Mouse (Mus musculus): ENCODE measurements around the gene Zyx.

Gene Zyx

DNA sequence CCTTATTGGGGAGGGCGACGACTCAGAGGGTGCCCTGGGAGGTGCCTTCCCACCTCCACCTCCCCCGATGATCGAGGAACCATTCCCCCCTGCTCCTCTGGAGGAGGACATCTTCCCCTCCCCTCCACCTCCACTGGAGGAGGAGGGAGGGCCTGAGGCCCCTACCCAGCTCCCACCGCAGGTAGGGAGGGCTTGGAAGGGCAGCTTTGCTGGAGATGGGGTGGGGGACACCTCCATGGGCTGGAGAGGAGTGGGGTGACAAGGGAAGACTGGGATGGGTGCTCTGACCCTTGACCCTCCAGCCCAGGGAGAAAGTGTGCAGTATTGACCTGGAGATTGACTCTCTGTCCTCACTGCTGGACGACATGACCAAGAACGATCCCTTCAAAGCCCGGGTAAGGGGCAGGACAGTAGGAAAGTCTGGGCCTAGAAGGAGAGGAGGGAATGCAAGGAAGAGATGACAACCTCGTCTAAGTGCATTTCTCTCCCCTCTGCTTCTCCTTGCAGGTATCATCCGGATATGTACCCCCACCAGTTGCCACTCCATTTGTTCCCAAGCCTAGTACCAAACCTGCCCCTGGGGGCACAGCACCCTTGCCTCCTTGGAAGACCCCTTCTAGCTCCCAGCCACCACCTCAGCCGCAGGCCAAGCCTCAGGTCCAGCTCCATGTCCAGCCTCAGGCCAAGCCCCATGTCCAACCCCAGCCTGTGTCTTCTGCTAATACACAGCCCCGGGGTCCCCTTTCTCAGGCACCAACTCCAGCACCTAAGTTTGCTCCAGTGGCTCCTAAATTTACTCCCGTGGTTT is 1.7 kb downstream of the Zyx start:
- no peak for DNase-seq (ENCODE audit: low spot score in 2 of 2)

DNA sequence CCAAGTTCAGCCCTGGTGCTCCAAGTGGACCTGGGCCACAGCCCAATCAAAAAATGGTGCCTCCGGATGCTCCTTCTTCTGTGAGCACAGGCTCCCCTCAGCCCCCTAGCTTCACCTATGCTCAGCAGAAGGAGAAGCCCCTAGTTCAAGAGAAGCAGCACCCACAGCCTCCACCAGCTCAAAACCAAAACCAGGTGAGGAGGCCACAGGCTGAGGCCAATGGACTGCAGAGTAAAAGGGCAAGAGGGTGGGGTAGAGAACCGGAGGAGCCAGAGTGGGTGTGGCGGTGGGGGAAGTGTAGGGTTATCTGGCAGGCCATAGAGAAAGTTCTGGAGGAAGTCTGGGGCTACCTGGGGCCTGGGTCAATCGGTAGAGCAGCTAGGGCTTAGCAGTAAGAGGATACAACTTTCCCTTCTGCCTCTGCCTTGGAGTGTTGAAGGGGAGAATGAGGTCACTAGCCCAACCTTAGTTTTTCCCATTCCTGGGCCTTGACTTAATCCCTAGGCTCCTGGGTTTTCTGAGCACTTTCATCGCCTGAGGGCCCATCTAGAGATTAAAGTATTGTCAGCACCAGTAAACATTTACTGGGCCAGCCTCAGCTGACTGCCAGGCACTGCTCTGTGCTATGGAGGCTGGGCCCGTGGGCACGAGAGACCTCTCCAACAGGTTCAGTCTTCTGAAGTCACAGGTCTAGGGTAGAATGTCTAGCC is 2.5 kb downstream of the Zyx start:
- DNase-seq (ENCODE audit: low spot score in 2 of 2) = peak in 1 of 2 experiments; percentile 26

DNA sequence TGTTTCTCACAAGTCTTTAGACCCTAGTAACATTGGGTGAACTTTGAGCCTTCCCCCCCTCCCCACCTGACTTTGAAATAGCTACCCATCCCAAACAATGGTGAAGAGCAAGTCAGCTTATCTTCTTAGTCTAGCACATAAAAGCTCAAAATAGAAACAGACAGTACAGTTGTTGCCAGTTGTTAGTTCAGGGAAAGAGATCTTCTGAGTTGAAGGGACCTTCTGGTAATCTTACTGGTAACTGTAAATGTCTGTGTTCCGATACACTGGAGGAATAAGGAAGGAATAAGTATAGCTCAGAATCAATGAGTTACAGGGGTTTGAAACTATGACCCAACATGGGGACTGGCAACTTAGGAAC is 3.0 kb downstream of the Zyx start:
- no peak for DNase-seq (ENCODE audit: low spot score in 2 of 2)

DNA sequence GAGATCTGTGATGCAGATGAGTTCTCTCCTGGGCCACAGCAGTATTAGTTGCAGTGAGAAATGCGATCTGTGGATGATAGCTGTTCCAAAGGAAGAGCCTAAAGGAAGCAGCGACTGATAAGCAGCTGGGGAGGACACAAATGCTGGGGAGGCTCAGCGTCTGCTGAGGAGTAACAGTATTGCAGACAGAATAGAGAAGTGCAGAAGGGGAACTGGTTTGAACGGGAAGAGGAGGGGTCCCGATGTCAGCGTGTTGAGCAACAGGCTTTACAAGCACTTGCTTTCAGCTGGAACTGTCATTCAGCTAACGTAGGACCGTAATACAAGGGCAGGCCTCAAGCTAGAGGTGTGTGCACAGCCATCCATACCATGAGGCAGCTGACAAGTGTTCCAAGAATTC is 3.8 kb downstream of the Zyx start:
- DNase-seq (ENCODE audit: low spot score in 2 of 2) = no peak

DNA sequence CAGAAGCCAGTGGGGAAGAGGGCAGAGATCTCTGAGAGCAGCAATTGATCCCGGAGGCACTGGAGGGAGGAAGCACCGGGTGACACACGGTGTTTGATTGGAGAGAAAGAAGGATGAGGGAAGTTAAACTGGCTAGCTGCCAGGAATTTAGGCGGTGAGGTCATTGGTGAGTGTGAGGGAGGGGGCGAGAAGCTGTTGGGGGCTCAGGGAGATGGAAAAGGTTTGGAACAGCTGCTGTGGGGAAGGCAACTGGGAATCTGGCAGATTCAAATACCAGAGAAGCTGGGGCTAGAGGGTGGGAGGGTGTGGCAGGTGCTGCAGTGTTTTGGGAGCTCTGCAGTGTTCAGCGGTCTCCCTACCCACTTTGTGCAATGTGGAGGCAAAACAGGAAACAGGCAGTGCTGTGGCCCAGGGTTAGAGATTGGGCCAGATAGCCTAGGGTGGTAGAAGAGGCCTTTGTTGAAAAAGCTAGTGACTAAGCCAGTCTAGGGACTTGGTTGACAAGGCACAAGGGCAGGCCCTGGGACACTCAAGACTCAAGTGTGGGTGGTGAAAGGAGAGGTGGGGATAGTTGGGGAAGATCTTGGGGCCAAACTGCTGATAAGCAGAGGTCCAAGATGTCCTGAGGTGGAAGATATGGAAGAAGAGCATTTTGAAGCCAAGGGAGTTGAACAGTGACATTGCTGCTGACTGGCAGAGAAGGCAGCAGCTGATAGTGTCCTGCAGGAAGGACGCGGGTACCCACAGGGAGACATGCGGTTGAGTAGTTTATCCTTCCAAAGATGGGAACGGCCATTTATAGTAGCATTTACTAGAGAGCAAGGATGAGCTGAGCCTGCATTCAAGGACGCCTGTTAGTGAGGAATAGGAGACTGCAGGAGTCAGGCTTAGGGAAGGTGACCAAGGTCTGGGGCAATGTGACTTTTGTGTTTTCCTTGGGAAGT is 4.9 kb downstream of the Zyx start:
- peak; percentile 41 to 60 for DNase-seq (ENCODE audit: low spot score in 2 of 2)

DNA sequence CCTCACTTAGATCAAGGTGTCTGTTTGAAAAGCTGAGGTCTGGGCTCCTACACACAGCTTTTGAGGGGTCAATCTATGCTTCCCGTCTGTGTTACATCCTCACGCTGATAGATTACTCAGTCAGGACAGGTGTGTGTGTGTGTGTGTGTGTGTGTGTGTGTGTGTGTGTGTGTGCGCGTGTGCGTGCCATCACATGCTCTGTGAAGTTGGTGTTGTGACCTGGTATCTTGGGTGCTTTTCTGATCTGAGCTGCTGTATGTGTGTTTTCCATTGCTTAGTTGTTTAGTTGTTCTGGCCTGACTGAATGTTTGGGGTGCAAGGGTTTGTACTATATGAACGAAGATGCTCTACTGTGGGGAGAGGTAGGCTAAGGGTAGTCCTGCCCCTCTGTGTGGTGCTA is 5.9 kb downstream of the Zyx start:
- DNase-seq (ENCODE audit: low spot score in 2 of 2) = no peak

DNA sequence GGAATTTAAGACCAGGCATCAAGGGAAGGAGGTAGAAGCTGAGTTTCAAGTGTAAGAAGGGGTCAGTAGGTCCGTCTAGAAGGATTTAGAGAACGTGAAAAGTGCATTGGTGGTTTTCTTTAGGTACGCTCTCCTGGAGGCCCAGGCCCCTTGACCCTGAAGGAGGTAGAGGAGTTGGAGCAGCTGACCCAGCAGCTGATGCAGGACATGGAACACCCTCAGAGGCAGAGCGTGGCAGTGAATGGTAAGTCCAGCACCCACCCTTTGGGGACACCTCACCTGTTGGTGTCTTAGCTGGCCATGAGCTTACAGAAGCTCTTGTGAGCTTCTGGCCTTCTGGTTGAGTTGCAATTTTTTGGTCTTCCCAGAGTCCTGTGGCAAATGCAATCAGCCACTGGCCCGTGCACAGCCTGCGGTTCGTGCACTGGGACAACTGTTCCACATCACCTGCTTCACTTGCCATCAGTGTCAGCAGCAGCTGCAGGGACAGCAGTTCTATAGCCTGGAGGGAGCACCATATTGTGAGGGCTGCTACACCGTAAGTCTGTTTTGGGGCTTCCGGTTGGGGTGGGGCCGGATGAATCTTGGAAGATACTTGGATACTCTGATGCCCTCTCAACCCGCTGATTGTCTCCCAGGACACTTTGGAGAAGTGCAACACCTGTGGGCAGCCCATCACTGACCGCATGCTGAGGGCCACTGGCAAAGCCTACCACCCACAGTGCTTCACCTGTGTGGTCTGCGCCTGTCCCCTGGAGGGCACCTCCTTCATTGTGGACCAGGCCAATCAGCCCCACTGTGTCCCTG is 6.6 kb downstream of the Zyx start:
- no peak for DNase-seq (ENCODE audit: low spot score in 2 of 2)

DNA sequence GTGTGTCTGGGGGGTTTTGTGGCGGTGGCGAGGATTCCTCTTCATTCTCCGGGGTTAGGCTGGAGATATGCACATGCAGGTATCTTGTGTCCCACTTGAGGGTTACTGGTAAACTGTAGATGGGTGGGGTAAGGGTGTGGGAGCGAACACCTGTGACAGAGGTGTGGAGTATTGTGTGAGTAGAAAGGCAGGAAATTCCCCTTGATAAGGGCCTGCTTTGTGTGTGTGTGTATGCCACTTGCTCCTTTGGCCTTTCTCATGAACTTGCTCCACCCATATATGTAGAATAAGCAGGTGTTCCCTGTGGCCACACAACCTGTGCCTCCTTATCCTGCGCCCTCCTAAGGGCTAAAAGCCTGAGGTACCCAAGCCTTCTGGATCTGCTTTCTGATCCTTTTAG is 7.5 kb downstream of the Zyx start:
- no peak for DNase-seq (ENCODE audit: low spot score in 2 of 2)

DNA sequence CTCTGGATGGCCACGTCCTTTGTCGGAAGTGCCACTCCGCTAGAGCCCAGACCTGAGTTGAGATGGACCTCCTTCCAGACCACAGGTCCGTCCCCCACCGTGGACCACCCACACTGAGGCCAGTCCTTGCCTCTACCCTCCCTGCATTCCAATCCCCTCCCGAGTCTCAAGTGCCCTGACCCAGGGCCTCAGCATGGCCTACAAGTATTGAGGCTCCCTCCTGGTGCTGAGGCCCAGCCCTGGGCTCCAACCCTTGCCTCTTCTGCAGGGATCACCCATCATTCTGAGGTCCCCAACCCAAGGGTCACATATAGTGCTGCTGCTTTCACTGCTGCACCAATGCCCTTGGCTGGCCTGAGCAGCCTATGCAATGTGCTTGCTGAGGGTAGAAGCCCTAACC is 8.5 kb downstream of the Zyx start:
- no peak for DNase-seq (ENCODE audit: low spot score in 2 of 2)

DNA sequence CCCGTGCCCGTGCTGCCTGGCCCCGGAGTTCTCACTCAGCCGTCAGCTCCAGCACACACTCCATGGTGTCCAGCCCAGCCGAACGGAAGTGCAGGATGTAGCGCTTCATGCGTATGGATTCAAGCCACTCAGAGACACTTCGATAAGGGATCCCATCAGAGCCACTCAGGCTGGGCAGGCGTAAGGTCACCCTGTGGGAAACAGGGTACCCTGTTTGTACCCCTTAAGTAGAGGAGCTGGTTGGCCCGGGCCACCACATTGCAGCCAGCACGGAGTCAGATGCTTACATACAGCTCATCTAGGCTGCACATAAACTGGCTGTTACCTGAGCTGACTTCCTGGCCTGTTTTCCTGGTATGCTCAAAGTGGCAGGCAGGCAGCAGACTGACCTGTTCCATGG is 9.5 kb downstream of the Zyx start:
- no peak for DNase-seq (ENCODE audit: low spot score in 2 of 2)

DNA sequence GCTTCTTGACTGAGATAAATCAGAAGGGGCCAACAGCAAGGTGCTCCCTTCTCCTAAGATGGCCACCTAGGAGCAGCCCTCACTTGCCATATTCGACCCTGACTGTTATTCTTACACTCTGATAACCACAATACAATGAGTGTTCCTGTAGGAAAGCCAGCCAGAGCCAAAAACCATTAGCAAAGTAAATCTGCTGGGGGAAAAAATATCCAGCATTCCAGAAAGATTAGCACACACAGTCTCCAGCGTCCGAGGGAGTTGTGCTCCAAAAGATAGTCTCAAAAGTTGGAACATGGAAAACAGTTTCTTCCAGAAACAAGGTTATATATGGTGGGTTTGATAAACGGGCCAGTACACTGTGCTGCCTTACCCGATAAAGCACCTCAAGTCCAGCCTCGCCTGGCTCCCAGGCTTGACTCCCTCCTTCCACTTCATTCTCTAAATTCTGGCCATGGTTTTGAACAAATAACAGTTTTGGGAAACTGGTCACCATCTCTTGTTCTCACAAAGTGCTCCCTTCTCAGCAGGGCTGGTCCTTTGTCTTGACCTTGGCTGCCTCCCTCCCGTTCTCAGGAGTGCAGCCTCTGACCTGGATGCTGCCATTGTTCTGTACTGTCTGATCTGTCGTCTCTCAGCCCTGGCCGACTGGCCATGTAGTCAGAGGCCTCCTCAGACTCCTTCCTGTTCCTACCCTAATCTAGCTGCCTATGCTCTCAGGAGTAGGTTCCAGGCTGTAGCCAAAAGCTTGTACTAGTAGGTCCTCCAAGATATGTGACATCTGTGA is 10.1 kb downstream of the Zyx start:
- DNase-seq (ENCODE audit: low spot score in 2 of 2) = no peak

DNA sequence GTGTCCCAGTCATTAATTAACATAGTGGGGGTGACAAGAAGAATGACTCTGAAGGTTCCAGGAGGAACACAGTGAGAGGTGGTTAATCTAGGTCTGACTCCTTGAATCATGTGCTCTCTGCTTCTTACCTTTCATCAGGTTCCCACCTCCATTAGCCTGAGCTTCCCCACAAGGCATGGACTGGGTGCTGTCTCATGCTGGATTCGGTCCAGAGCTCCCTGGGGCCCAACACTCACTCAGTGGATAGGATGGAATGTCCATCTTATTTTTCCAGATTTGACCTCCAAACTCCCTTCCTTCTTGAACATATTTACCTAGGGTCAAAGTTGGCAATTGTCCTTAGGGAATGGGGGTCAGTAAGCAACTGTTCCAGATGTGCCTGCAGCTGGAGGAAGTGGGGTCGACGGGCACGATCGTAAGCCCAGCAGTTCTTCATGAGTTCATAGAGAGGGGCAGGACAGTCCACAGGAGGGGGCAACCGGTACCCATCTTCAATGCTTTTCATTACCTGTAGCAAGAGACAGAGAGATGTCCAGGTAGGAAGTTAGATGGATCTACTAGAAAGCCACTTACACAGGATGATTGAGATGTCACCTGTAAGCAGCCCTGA is 10.9 kb downstream of the Zyx start:
- DNase-seq (ENCODE audit: low spot score in 2 of 2) = no peak

DNA sequence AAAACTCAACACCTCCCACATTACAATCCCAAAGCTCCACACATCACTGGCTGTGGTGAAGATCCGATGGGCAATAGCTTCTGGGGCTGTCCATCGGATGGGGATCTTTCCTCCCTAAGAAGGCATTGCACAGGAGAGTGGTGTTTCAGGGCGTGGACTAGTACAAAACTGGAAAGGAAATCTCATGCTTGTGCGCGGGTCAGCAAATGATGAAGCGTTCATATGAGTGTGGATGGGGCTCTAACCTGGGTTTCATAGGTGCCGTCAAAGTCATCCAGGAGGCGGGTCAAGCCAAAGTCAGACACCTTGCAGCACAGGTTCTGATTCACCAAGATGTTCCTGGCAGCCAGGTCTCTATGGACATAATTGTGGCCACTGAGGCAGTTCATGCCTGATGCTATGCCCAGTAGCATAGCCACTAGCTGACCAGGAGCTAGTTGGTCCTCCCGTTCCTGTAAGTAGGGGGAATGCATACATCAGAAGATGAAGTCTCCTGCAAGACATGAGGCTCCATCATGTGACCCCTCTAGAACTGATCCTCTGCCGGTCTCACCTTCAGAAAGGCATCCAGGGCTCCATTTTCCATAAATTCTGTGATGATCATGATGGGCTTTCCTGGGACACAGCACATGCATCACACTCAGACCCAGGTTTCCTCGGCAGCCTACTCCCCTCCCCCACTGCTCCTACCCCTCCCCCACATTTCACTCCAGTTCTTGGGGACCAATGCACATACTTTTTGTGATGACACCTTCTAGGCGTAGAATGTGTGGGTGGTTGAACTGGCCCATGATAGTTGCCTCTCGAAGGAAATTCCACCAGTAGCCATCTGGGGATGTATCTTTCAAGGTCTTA is 11.8 kb downstream of the Zyx start:
- no peak for DNase-seq (ENCODE audit: low spot score in 2 of 2)

DNA sequence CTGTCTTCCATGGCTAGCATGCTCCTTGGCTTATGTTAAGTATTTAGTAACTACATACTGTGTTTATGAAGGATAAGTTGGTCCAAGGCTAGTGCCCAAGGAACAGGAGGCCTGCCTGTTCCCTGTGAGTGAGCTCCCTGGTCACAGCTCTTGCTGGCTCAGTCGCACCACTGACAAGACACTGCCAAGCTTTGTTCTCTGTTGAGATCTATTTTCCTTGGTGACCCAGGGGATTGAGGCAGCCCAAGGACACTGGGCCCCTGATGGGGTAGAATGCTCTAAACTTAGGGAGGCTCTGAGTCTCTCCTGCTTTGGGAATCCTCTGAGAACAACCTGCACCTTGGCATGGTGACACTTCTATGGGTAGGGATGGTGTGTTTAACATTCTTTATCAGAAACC is 12.6 kb downstream of the Zyx start:
- no peak for DNase-seq (ENCODE audit: low spot score in 2 of 2)

DNA sequence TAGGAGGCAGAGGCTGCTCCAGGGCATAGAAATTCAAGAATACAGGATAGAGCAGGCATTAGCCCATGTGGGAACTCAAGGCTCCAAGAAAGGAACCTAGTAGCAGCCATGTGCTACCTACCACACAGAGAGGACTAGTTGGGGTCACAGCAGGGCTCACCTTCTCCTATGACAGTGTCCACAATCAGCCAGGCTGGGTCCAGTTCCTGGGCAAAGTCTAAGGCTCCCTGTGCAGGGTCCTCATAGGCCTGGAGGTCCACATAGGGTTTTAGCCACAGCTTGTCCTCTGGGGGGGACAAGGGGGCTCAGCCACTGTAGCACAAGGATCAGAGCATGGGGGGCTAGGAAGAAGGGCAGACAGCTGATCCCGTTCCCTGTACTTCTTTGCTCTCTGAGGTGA is 13.1 kb downstream of the Zyx start:
- DNase-seq (ENCODE audit: low spot score in 2 of 2) = no peak

DNA sequence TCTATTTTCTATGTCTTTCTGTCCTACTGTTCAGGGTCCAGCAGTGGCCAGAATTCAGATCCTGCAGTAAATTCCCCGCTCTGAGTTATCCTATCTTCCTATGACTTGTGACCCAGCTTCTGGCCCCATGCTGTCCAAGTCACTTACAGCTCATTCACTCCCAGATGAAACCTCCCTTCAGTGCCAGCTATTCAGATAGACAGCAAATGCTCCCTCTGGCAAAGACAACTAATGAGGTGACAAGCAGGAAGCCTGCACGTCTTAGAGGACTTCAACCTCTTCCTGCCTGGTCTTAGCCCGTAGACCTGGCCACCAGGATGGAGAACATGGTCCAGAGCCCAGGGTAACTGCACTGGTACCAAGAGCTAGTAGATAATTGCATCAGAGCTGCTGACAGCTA is 13.5 kb downstream of the Zyx start:
- no peak for DNase-seq (ENCODE audit: low spot score in 2 of 2)

DNA sequence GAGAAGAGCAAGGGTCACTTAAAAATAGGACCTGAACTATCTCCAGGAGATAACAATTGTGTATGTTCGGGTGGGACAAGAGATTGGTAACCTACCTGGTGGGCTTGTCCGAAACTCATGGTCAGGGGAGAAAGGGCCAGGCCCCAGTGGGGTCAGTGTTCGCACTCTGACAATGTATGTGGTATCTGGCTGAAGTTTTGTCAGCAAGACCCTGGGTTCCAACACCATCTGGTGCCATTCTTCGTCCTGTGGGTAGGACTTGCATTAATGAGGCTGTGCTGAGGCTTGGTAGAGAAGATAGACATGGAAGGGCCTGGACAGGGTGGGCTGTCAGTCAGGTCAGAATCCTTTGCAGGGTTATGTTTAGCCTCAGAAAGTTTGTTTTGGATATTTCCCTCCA is 14.6 kb downstream of the Zyx start:
- no peak for DNase-seq (ENCODE audit: low spot score in 2 of 2)

DNA sequence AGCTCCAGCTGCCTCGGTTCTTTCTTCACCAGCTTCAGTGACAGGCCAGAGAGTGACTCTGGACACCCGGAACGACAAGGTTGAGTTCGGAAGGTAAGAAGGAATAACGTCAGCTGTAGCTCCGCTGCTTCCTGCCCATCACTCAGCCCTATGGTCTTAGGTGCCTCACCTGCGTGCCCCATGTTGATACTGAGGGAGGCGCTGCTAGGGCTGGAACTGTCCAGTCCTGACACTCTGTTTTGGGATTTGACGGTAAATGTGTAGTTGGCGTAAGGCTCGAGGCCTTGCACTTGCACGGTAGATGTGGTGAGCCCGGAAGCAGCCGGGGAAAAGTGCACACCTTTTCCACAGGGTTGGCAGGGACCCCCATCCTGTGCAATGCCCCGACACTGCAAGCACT is 15.2 kb downstream of the Zyx start:
- DNase-seq (ENCODE audit: low spot score in 2 of 2) = no peak

DNA sequence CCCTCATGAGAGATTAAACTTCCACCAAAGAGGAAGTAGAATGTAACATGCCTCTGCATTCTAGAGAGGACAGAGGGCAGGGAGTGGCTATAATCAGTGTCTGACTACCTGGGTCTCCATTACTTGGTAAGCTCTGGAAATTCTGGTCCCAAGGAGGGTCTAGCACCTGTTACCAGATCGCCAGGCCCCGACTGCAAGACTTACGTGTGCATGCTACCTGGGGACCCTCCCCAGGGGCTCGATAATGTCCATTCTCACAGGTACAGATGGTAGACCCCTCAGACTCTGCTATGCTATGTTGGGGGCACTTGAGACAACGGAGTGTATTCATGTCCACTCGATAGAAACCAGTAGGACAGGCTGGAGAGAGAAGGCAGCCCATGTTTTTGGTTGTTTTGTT is 15.8 kb downstream of the Zyx start:
- DNase-seq (ENCODE audit: low spot score in 2 of 2) = no peak
